Mouse (Mus musculus): ENCODE measurements around the gene Sin3b. TPM values are rescaled to one million over a fixed set of nuclear protein-coding genes. Genes with fewer than 3 reads are reported as not detected.

Gene Sin3b
- total RNA-seq, 2 experiments from 2014 or later, result 54.4 to 56.6 TPM

- DNase-seq, result no peak
- intact Hi-C loops (cut with DNase I; ENCODE audit: low total_unique reads), result no loop called here
Observed at GRCm38 (mm10) chr8:72750266-72750665, 27.2 kb downstream of the Sin3b start.

DNA sequence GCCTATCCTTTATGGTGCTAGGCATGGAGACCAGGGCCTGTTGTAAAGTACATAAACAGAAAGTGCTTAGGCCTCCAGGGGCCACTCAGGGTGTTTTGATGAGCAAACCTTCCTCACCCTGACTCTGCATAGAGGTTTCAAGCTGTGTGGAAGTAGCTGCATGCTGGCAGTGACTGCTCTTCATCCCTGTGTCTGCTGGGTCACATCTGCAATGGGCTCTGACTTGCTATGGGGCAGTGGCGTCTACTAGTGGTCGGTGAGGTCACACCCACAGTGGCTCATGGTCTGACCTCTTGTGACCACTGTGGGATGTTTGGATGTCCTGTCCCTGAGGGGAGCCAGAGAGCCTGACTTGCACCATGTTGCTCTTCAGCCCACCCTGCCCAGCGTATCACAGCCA lies 28.0 kb downstream of the Sin3b start:
- no peak for DNase-seq
- intact Hi-C loops (cut with DNase I; ENCODE audit: low total_unique reads), result no loop called here

DNA sequence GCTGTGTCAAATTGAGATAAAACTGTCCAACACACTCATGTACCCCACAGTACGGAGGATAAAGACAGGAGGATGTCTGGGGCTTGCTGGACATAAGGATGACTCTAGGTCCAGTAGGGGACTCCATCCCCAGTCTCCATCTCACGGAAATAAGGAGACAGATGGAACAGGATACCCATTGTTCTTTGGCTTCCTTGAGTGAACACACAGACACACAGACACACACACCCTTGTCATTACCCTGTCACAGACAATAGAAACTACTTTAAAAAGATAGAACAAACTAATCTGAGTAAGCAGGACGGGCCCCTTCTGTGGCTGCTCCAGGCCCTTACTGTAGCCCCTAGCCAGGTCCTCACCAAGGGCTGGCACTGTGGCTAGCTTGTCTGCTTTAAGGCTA lies 29.2 kb downstream of the Sin3b start:
- intact Hi-C loops (cut with DNase I; ENCODE audit: low total_unique reads), result no loop called here
- DNase-seq, result no peak

DNA sequence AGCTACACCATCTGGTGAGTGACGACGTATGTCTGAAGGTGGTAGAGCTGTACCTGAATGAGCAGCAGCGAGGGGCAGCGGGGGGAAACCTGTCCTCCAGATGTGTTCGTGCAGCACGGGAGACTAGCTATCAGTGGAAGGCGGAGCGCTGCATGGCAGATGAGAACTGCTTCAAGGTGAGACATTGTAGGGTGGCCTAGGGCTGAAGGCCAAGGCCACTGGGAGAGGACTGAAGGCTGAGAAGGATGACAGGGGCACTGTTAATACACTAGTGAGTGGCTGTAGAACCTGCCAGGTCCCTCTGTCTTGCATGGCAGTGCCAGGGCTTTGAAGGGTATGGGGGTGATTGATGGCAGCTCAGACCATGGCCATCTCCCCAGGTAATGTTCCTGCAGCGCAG lies 30.1 kb downstream of the Sin3b start:
- intact Hi-C loops (cut with DNase I; ENCODE audit: low total_unique reads), result no loop called here

GRCm38 (mm10) chr8:72753781-72754180 lies 30.7 kb downstream of the Sin3b start:
- intact Hi-C loops (cut with DNase I; ENCODE audit: low total_unique reads), result no loop called here
- DNase-seq, result no peak

More for the DNA sequence above, 30.1 kb downstream of the Sin3b start:
- no peak for DNase-seq

DNA sequence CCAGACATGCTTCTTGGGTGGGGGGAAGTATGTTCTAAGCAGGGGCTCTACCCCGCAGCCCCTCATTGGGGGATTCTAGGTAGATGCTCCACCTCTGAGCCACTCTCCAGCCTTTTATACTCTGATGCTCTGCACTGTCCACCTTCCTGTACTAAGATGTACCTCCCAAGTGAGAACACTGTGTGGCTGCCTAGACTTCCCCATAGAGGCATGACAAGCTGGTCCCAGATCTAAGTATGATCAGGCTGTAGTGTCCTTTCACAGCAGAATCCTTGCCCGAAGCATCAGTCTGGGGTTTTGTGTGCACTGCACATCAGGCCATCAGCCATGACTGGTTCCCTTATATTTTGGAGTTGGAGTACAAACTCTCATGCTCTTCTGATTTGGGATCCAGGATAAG lies 32.9 kb downstream of the Sin3b start:
- no peak for DNase-seq
- intact Hi-C loops (cut with DNase I; ENCODE audit: low total_unique reads), result no loop called here

- DNase-seq, result no peak
- intact Hi-C loops (cut with DNase I; ENCODE audit: low total_unique reads), result no loop called here
Observed at GRCm38 (mm10) chr8:72756771-72757390, 33.8 kb downstream of the Sin3b start.

GRCm38 (mm10) chr8:72757426-72758195 lies 34.5 kb downstream of the Sin3b start:
- intact Hi-C loops (cut with DNase I; ENCODE audit: low total_unique reads), result no loop called here
- DNase-seq, result no peak

DNA sequence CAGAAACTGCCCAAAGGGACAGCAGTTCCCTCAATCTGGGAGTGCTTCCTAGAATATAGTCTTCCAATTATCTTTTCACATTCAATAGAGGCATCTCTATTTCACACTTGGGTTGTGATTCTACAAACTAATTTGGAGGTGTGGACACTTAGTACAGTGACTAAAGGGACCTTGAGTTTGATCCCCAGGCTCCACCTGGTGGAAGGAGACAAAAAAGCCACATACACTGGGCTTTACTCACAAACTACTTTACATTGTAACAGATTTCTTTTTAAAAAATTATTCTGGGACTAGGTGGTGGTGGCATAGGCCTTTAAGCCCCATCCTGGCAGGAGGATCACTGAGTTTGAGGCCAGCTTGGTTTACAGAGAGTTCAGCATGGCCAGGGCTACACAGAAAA lies 35.2 kb downstream of the Sin3b start:
- DNase-seq, result no peak
- intact Hi-C loops (cut with DNase I; ENCODE audit: low total_unique reads), result no loop called here

GRCm38 (mm10) chr8:72760216-72760615 lies 37.1 kb downstream of the Sin3b start:
- DNase-seq, result no peak
- intact Hi-C loops (cut with DNase I; ENCODE audit: low total_unique reads), result no loop called here

DNA sequence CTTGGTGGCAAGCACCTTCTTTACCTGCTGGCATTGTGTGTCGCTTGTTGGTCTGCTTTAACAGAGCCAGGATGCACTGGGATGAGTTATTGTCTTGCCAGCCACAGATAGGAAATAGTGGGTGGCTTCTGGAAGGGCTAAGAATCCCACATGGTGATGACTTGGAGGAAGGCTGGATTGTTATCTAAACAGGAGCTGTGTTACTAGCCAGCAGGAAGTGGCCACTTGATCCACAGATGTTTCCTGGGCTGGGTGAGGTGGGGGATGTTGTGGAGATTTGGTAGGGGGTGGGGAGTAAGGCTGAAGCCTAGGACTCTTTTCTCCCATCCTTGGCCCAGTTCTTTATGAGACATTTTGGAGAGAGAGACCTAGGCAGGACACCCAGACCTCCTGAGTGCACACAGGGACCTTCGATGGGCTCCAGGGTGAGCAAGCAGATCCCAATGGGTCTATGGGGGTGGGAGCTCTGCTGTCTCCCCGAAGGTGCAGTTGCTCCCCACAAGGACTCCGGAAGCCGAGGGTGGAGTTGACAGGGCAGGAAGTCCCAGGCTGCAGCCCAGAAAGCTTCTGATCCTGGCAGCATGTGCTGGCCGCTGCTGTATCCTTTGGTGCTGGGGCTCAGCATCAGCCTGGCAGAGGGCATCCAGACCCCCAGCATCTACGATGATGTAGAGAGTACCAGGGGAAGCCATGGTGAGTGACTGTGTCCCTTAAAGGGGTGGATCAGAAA lies 38.4 kb downstream of the Sin3b start, which contains the start of gene F2rl3:
Gene F2rl3, plus strand, starts transcription at position 559 of the 730 bp plus-strand sequence.
- intact Hi-C loops (cut with DNase I; ENCODE audit: low total_unique reads), result no loop called here
- no peak for DNase-seq

DNA sequence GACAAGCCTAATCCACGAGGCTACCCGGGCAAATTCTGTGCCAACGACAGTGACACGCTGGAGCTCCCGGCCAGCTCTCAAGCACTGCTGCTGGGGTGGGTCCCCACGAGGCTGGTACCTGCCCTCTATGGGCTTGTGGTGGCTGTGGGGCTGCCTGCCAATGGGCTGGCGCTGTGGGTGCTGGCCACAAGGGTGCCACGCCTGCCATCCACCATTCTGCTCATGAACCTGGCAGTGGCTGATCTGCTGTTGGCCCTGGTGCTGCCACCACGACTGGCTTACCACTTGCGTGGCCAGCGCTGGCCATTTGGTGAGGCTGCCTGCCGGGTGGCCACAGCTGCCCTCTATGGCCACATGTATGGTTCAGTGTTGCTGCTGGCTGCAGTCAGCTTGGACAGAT lies 39.2 kb downstream of the Sin3b start:
- intact Hi-C loops (cut with DNase I; ENCODE audit: low total_unique reads), result no loop called here
- DNase-seq, result no peak

DNA sequence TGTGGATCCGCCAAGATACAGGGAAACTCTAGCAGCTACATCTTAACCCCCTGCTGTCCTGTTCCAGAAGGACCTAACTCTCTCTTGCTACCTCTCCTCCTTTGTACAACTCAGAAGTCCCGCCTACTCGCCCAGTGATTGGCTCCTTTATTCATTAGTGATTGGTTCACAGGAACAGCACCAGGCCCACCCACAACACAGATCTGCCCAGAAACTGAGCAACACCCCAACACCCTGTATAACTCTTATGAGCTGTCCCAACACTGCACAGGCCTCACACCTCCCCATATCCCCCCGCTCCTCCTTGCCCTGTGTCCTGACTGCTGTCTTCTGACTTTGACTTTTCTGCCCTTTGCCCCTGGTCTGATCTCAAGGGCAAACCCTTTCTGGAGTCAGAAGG lies 42.6 kb downstream of the Sin3b start:
- intact Hi-C loops (cut with DNase I; ENCODE audit: low total_unique reads), result no loop called here
- DNase-seq, result no peak

DNA sequence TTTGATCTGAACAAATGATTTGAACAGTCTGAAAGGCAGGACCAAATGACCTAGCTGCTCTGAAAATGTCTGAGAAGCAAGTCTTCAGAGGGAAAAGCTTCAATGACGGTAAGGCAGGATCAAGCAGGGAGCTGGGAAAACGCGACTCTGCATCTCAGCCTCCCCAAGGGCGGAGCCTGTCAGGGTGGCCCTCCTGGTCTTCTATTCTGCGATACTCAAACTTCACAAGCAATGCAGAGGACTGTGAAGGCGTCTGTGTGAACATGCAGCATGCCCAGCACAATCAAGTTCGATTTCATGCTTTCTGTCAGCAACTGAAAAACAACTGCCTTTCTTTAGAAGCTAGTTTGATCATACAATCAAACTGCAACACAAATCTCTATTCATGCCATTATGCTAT lies 43.7 kb downstream of the Sin3b start:
- intact Hi-C loops (cut with DNase I; ENCODE audit: low total_unique reads), result no loop called here
- no peak for DNase-seq

DNA sequence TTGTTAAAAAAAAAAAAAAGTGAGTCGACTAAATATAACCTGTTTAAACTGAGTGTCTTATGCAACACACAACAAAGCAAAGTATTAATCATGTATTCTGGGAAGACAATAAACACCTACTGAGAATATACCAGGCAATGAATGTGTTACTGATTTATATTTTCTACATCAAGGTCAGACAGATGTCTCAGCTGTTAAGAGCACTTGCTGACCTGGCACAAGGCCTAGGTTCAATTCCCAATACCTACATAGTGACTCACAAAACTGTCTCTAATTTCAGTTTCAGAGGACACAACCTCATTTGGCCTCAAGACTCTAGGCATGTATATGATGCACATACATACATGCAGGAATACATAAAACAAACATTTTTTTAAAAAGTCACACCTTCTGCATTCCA lies 54.7 kb downstream of the Sin3b start:
- intact Hi-C loops (cut with DNase I; ENCODE audit: low total_unique reads), result no loop called here

GRCm38 (mm10) chr8:72780644-72781043 lies 57.6 kb downstream of the Sin3b start:
- intact Hi-C loops (cut with DNase I; ENCODE audit: low total_unique reads), result no loop called here
- no peak for DNase-seq

More for the DNA sequence above, 54.7 kb downstream of the Sin3b start:
- DNase-seq, result no peak

DNA sequence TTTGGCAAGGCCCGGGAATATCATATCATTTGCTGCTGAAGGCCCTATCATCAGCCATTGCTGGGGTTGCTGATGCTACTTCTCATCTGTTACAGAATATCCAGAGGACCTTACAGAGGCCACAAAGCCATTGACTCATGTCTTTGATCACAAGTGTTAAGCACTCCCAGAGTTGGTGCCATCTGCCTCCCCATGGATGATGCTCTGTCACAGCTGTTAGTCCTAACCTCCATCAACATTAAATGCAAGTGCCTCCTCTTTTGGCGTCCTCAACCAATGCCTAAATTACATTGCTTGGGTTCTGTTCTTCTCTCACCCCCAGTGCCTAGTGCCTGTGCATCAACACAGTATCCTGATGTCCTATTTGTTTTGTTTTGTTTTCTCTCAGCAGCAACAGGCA lies 78.5 kb downstream of the Sin3b start:
- no peak for DNase-seq
- intact Hi-C loops (cut with DNase I; ENCODE audit: low total_unique reads), result no loop called here

Data from gastrocnemius, postnatal 14 days (tissue).